Mouse (Mus musculus): ENCODE data around the gene Gclc. TPM values are rescaled to one million over a fixed set of nuclear protein-coding genes. Genes with fewer than 3 reads are reported as not detected.

Gene Gclc
- total RNA-seq, 2 experiments from 2014 or later = 45.1 to 46.3 TPM

Other genes starting within 250 kb of the Gclc start
- 1 to 10 TPM; 7.3 to 9.4 TPM for gene Lrrc1, start 209.7 kb upstream of the Gclc start, total RNA-seq (2021)
- not detected for gene Klhl31, start 118.0 kb upstream of the Gclc start, total RNA-seq (2021)
- 10 to 100 TPM; 70.4 to 73.1 TPM for gene Elovl5, start 162.8 kb downstream of the Gclc start, total RNA-seq (2021)

Measured in layer of hippocampus, adult 18-20 months (tissue).